Mouse (Mus musculus): ENCODE measurements around the gene Cldn12. TPM values are rescaled to one million over a fixed set of nuclear protein-coding genes. Genes with fewer than 3 reads are reported as not detected.

Gene Cldn12
- total RNA-seq (2021): 10 to 100 TPM; 17.7 to 18.5 TPM
- long read RNA-seq, experiment 1, transcript Cldn12-201 (4 exons, 3,597 nt): major isoform, 9 of 13 reads
- long read RNA-seq, experiment 1, partial matches to known transcripts: 1 of 13 reads
- long read RNA-seq, experiment 1, other reads (novel, unspliced or antisense): 3 of 13 reads
- long read RNA-seq, experiment 2, transcript Cldn12-201 (4 exons, 3,597 nt): major isoform, 13 of 21 reads
- long read RNA-seq, experiment 2, partial matches to known transcripts: 0 of 21 reads
- long read RNA-seq, experiment 2, other reads (novel, unspliced or antisense): 7 of 21 reads

GRCm38 (mm10) chr5:5514196-5515076 is at the start of gene Cldn12:
Gene Cldn12, minus strand, starts transcription at chr5:5514958.
- peak; percentile 97 for DNase-seq
- intact Hi-C loops (cut with DNase I): loop anchor here (5.0 kb wide), 1 partner anchor 43 kb away; the partner anchor contains the start of gene Gtpbp10

GRCm38 (mm10) chr5:5562435-5562834 is 47.7 kb upstream of the Cldn12 start:
- no peak for DNase-seq

GRCm38 (mm10) chr5:5561041-5561706 is 46.4 kb upstream of the Cldn12 start:
- intact Hi-C loops (cut with DNase I): no loop called here
- no peak for DNase-seq

More at GRCm38 (mm10) chr5:5562435-5562834, 47.7 kb upstream of the Cldn12 start:
- intact Hi-C loops (cut with DNase I): no loop called here

- no peak for DNase-seq
- intact Hi-C loops (cut with DNase I): loop anchor here (5.0 kb wide), 1 partner anchor 42 kb away; no protein-coding TSS in a partner anchor
These were observed 45.0 kb upstream of the Cldn12 start for GRCm38 (mm10) chr5:5559798-5560197.

GRCm38 (mm10) chr5:5559079-5559740 is 44.5 kb upstream of the Cldn12 start, which contains the start of gene Gtpbp10:
Gene Gtpbp10, minus strand, starts transcription at chr5:5559538.
- intact Hi-C loops (cut with DNase I): loop anchor here (5.0 kb wide), 1 partner anchor 42 kb away; no protein-coding TSS in a partner anchor
- DNase-seq: peak; percentile 91 to 97

- DNase-seq: no peak
- intact Hi-C loops (cut with DNase I): no loop called here
These were observed 36.4 kb upstream of the Cldn12 start for GRCm38 (mm10) chr5:5551110-5551509.

- no peak for DNase-seq
- intact Hi-C loops (cut with DNase I): no loop called here
These were observed 25.6 kb upstream of the Cldn12 start for GRCm38 (mm10) chr5:5540385-5540784.

GRCm38 (mm10) chr5:5539771-5540170 is 25.0 kb upstream of the Cldn12 start:
- intact Hi-C loops (cut with DNase I): no loop called here
- no peak for DNase-seq

GRCm38 (mm10) chr5:5536131-5536530 is 21.4 kb upstream of the Cldn12 start:
- no peak for DNase-seq
- intact Hi-C loops (cut with DNase I): no loop called here

- intact Hi-C loops (cut with DNase I): no loop called here
- DNase-seq: no peak
These were observed 19.1 kb upstream of the Cldn12 start for GRCm38 (mm10) chr5:5533656-5534420.

- intact Hi-C loops (cut with DNase I): loop anchor here (5.0 kb wide), 1 partner anchor 42 kb away; the partner anchor contains the start of gene Gtpbp10
These were observed 653 bp upstream of the Cldn12 start for GRCm38 (mm10) chr5:5515411-5515810.

GRCm38 (mm10) chr5:5511401-5511800 is 3.4 kb downstream of the Cldn12 start:
- intact Hi-C loops (cut with DNase I): no loop called here
- DNase-seq: no peak

More at GRCm38 (mm10) chr5:5515411-5515810, 653 bp upstream of the Cldn12 start:
- DNase-seq: no peak

GRCm38 (mm10) chr5:5510989-5511388 is 3.8 kb downstream of the Cldn12 start:
- no peak for DNase-seq
- intact Hi-C loops (cut with DNase I): no loop called here

- intact Hi-C loops (cut with DNase I): no loop called here
- DNase-seq: no peak
These were observed 4.4 kb downstream of the Cldn12 start for GRCm38 (mm10) chr5:5510304-5510887.

GRCm38 (mm10) chr5:5508231-5508630 is 6.5 kb downstream of the Cldn12 start:
- no peak for DNase-seq
- intact Hi-C loops (cut with DNase I): no loop called here

GRCm38 (mm10) chr5:5507701-5508225 is 7.0 kb downstream of the Cldn12 start:
- intact Hi-C loops (cut with DNase I): no loop called here
- peak; percentile 56 to 74 for DNase-seq

- no peak for DNase-seq
- intact Hi-C loops (cut with DNase I): no loop called here
These were observed 10.3 kb downstream of the Cldn12 start for GRCm38 (mm10) chr5:5504456-5504855.

- intact Hi-C loops (cut with DNase I): no loop called here
- DNase-seq: no peak
These were observed 11.4 kb downstream of the Cldn12 start for GRCm38 (mm10) chr5:5503381-5503780.

GRCm38 (mm10) chr5:5501583-5501982 is 13.2 kb downstream of the Cldn12 start:
- no peak for DNase-seq
- intact Hi-C loops (cut with DNase I): no loop called here

Data from heart, postnatal 14 days (tissue).